Mouse (Mus musculus) G1E (cell line): ENCODE results near the gene Glmp. TPM values are rescaled to one million over a fixed set of nuclear protein-coding genes. Genes with fewer than 3 reads are reported as not detected.

Source experiments
- ATAC-seq: 2 replicates; pipeline ENCODE4 v1.8.0; 2016; ENCODE audit warnings: mild to moderate bottlenecking; ENCODE audit not compliant: insufficient number of reproducible peaks, poor library complexity, low FRiP score, severe bottlenecking; ENCODE audit errors: extremely low read depth
- DNase-seq: peaks from one replicate; pipeline ENCODE4 v3.0.0; 2012; ENCODE audit warnings: low spot score
- H3K27me3 ChIP-seq: 2 replicates; pipeline ENCODE4 v1.6.1; 2012; ENCODE audit warnings: mild to moderate bottlenecking, low read length, inconsistent platforms; ENCODE audit not compliant: insufficient read depth
- H3K36me3 ChIP-seq: replicated peaks from 2 replicates; pipeline ENCODE3; 2012; ENCODE audit warnings: mild to moderate bottlenecking, inconsistent platforms
- H3K4me1 ChIP-seq: 2 replicates; pipeline ENCODE4 v1.6.1; 2012; ENCODE audit warnings: low read depth, low read length, inconsistent platforms, mixed read lengths; ENCODE audit not compliant: insufficient read depth
- H3K4me3 ChIP-seq: 2 replicates; pipeline ENCODE4 v1.5.1; 2012; ENCODE audit warnings: low read depth, mild to moderate bottlenecking, inconsistent platforms, low read length, moderate library complexity, mixed read lengths
- H3K9me3 ChIP-seq: replicated peaks from 2 replicates; pipeline ENCODE4 v1.6.1; 2012; ENCODE audit warnings: inconsistent platforms
- CTCF ChIP-seq: IDR thresholded peaks from 2 replicates; pipeline ENCODE4 v1.5.1; 2012; ENCODE audit warnings: low read depth, low read length, inconsistent platforms, mixed read lengths
- GATA1 ChIP-seq: IDR thresholded peaks from 2 replicates; pipeline ENCODE4 v1.6.1; 2012; ENCODE audit warnings: borderline replicate concordance, low read length, inconsistent platforms, mixed read lengths
- GATA2 ChIP-seq: IDR thresholded peaks from 2 replicates; pipeline ENCODE4 v1.6.1; 2012; ENCODE audit warnings: low read depth, low read length, inconsistent platforms, borderline replicate concordance
- POLR2AphosphoS5 ChIP-seq: IDR thresholded peaks from 2 replicates; pipeline ENCODE4 v1.6.1; 2012; ENCODE audit warnings: low read depth, low read length, inconsistent platforms; ENCODE audit not compliant: insufficient replicate concordance
- TAL1 ChIP-seq: conservative IDR thresholded peaks from 2 replicates; pipeline ENCODE4 v1.6.1; 2012; ENCODE audit warnings: low read depth, low read length, inconsistent platforms, mixed read lengths
- polyA plus RNA-seq: library from polyadenylated mRNA; stranded (reverse); fragments of >175 nt; gene quantifications from 2 replicates; pipeline ENCODE4 v1.2.3, GENCODE M21; 2012
- total RNA-seq, 2 experiments: library from RNA; stranded (forward) in 1 of 2; stranded (reverse) in 1 of 2; fragments of 200-1000 nt in 1 of 2; fragments of >200 nt in 1 of 2; fragmentation: Nextera tagmentation in 1 of 2; gene quantifications; 2 replicates each; pipeline ENCODE4 v1.2.3; 2014 to 2017

The Glmp gene
- total and polyA plus RNA-seq, 3 experiments = 65.7 to 123 (median 67.5) TPM

- Histone ChIP-seq H3K4me1 (peaks cover 3% of the 10 kb centered on the region; the same call in 1 of the 2 replicates), H3K9me3 (no peaks in the 10 kb centered on the region), H3K27me3 (no peaks in the 10 kb centered on the region; the same call in 1 of the 2 replicates), H3K4me3 (no peak overlapping the region), H3K36me3 (peaks cover 100% of the 10 kb centered on the region)
- DNase-seq (no peak), ATAC-seq (no peak)
- TF ChIP-seq GATA1 (no peak), CTCF (no peak), TAL1 (no peak), GATA2 (no peak)
These were observed 29.8 kb downstream of the Glmp start for GRCm38 (mm10) chr3:88354396-88355165.

- Histone ChIP-seq H3K36me3 (peaks cover 95% of the 10 kb centered on the region), H3K9me3 (no peaks in the 10 kb centered on the region), H3K27me3 (no peaks in the 10 kb centered on the region), H3K4me1 (peaks cover 36% of the 10 kb centered on the region), H3K4me3 (no peak overlapping the region)
- ATAC-seq (no peak), DNase-seq (no peak)
- TF ChIP-seq CTCF = no peak
- no peak for TF ChIP-seq TAL1
- no peak for TF ChIP-seq GATA2
These were observed 34.8 kb downstream of the Glmp start for GRCm38 (mm10) chr3:88359584-88359983.

GRCm38 (mm10) chr3:88359989-88360388, 35.2 kb downstream of the Glmp start:
- TF ChIP-seq GATA2 (no peak), GATA1 (no peak), CTCF (no peak), POLR2AphosphoS5 (no peak), TAL1 (no peak)
- no peaks in the 10 kb centered on the region for H3K9me3 ChIP-seq
- H3K27me3 ChIP-seq = no peaks in the 10 kb centered on the region
- DNase-seq = no peak
- no peak overlapping the region for H3K4me3 ChIP-seq
- ATAC-seq = no peak
- H3K4me1 ChIP-seq = peaks cover 38% of the 10 kb centered on the region
- peaks cover 91% of the 10 kb centered on the region for H3K36me3 ChIP-seq

GRCm38 (mm10) chr3:88361096-88361495, 36.3 kb downstream of the Glmp start:
- ATAC-seq (no peak), DNase-seq (no peak)
- no peak overlapping the region for H3K4me3 ChIP-seq
- no peak for TF ChIP-seq GATA1
- no peak for TF ChIP-seq GATA2
- no peak for TF ChIP-seq TAL1
- TF ChIP-seq CTCF = no peak
- TF ChIP-seq POLR2AphosphoS5 = no peak
- H3K36me3 ChIP-seq = peaks cover 80% of the 10 kb centered on the region
- peaks cover 7% of the 10 kb centered on the region; the same call in 1 of the 2 replicates for H3K27me3 ChIP-seq
- H3K4me1 ChIP-seq = peaks cover 41% of the 10 kb centered on the region
- H3K9me3 ChIP-seq = no peaks in the 10 kb centered on the region

GRCm38 (mm10) chr3:88361612-88362313, 36.9 kb downstream of the Glmp start:
- Histone ChIP-seq H3K9me3 (no peaks in the 10 kb centered on the region), H3K4me1 (peaks cover 41% of the 10 kb centered on the region), H3K4me3 (no peak overlapping the region), H3K27me3 (peaks cover 7% of the 10 kb centered on the region; the same call in 1 of the 2 replicates), H3K36me3 (peaks cover 73% of the 10 kb centered on the region)
- TF ChIP-seq CTCF = no peak
- TF ChIP-seq GATA1 = no peak
- no peak for TF ChIP-seq GATA2
- TF ChIP-seq POLR2AphosphoS5 = no peak
- no peak for TF ChIP-seq TAL1
- DNase-seq = no peak
- ATAC-seq = no peak

- no peak for ATAC-seq
- no peak for TF ChIP-seq POLR2AphosphoS5
- TF ChIP-seq GATA1 = no peak
- TF ChIP-seq TAL1 = no peak
- TF ChIP-seq GATA2 = no peak
- TF ChIP-seq CTCF = no peak
- Histone ChIP-seq H3K4me1 (peaks cover 41% of the 10 kb centered on the region), H3K27me3 (peaks cover 11% of the 10 kb centered on the region; the same call in 1 of the 2 replicates), H3K4me3 (no peak overlapping the region), H3K36me3 (peaks cover 54% of the 10 kb centered on the region), H3K9me3 (peaks cover under 1% of the 10 kb centered on the region; the same call in 1 of the 2 replicates)
- no peak for DNase-seq
These were observed 38.9 kb downstream of the Glmp start for GRCm38 (mm10) chr3:88363700-88364099.
